Mouse (Mus musculus) megakaryocyte, embryonic 14.5 days (primary cell): Measurements from ENCODE around the gene Cass4. TPM values are rescaled to one million over a fixed set of nuclear protein-coding genes. Genes with fewer than 3 reads are reported as not detected.

Source experiments
- H3K27me3 ChIP-seq: replicated peaks from 2 replicates; pipeline ENCODE3; 2012; ENCODE audit warnings: inconsistent platforms
- H3K36me3 ChIP-seq: replicated peaks from 2 replicates; pipeline ENCODE3; 2012; ENCODE audit warnings: low read length, inconsistent platforms, mixed read lengths
- H3K4me1 ChIP-seq: 2 replicates; pipeline ENCODE4 v1.6.1; 2012; ENCODE audit warnings: inconsistent platforms
- H3K4me3 ChIP-seq: replicated peaks from 2 replicates; pipeline ENCODE3; 2012; ENCODE audit warnings: moderate library complexity, mild to moderate bottlenecking, inconsistent platforms
- H3K9me3 ChIP-seq: 2 replicates; pipeline ENCODE4 v1.6.1; 2012; ENCODE audit warnings: inconsistent platforms
- FLI1 ChIP-seq: IDR thresholded peaks from 2 replicates; pipeline ENCODE4 v1.6.1; 2012; ENCODE audit warnings: low read length, inconsistent platforms, mixed read lengths
- GATA1 ChIP-seq: IDR thresholded peaks from 3 replicates; pipeline ENCODE4 v1.6.1; 2012; ENCODE audit warnings: mixed read lengths, low read length, inconsistent platforms, borderline replicate concordance
- polyA plus RNA-seq: library from polyadenylated mRNA; stranded (reverse); fragments of >175 nt; gene quantifications from 2 replicates; pipeline ENCODE4 v1.2.3, GENCODE M21; 2012; ENCODE audit warnings: low replicate concordance; ENCODE audit not compliant: insufficient read depth

Cass4 gene
- polyA plus RNA-seq = 5.9 TPM in 2 replicates

- Histone ChIP-seq H3K36me3 (peaks cover 30% of the 10 kb centered on the region), H3K9me3 (no peaks in the 10 kb centered on the region), H3K4me1 (peaks cover 82% of the 10 kb centered on the region), H3K4me3 (peak within 1 kb of the TSS; percentile 94), H3K27me3 (no peaks in the 10 kb centered on the region)
- TF ChIP-seq GATA1 (no peak), FLI1 (no peak)
Observed at GRCm38 (mm10) chr2:172393391-172394051, at the start of gene Cass4. Gene Cass4 (plus strand): TSS chr2:172393794.

- Histone ChIP-seq H3K4me3 (peak overlapping the region; percentile 97), H3K9me3 (no peaks in the 10 kb centered on the region), H3K4me1 (peaks cover 45% of the 10 kb centered on the region), H3K27me3 (peaks cover 13% of the 10 kb centered on the region), H3K36me3 (peaks cover under 1% of the 10 kb centered on the region)
- TF ChIP-seq GATA1 = no peak
- TF ChIP-seq FLI1 = no peak
Observed at GRCm38 (mm10) chr2:172344669-172345068, 48.9 kb upstream of the Cass4 start.

- no peaks in the 10 kb centered on the region for H3K9me3 ChIP-seq
- peaks cover 51% of the 10 kb centered on the region for H3K4me1 ChIP-seq
- no peak for TF ChIP-seq FLI1
- peaks cover 12% of the 10 kb centered on the region for H3K27me3 ChIP-seq
- H3K36me3 ChIP-seq = peaks cover 5% of the 10 kb centered on the region
- H3K4me3 ChIP-seq = peak within 1 kb of the TSS; percentile 97
Observed at GRCm38 (mm10) chr2:172345258-172345738, 48.3 kb upstream of the Cass4 start, which contains the start of gene Fam210b. Gene Fam210b (plus strand): TSS chr2:172345565.

- Histone ChIP-seq H3K27me3 (peaks cover 7% of the 10 kb centered on the region), H3K4me3 (peak overlapping the region; percentile 97), H3K36me3 (peaks cover 12% of the 10 kb centered on the region), H3K9me3 (no peaks in the 10 kb centered on the region), H3K4me1 (peaks cover 53% of the 10 kb centered on the region)
- TF ChIP-seq FLI1 = no peak
Observed at GRCm38 (mm10) chr2:172346034-172346929, 47.3 kb upstream of the Cass4 start.

- no peaks in the 10 kb centered on the region for H3K9me3 ChIP-seq
- TF ChIP-seq FLI1 (no peak), GATA1 (no peak)
- H3K4me3 ChIP-seq = peak overlapping the region; percentile 97
- peaks cover 53% of the 10 kb centered on the region for H3K4me1 ChIP-seq
- H3K27me3 ChIP-seq = peaks cover 7% of the 10 kb centered on the region
- peaks cover 14% of the 10 kb centered on the region for H3K36me3 ChIP-seq
Observed at GRCm38 (mm10) chr2:172346933-172347611, 46.5 kb upstream of the Cass4 start.

- peaks cover 27% of the 10 kb centered on the region for H3K36me3 ChIP-seq
- H3K9me3 ChIP-seq = no peaks in the 10 kb centered on the region
- peaks cover 53% of the 10 kb centered on the region for H3K4me1 ChIP-seq
- no peak overlapping the region for H3K4me3 ChIP-seq
- no peaks in the 10 kb centered on the region for H3K27me3 ChIP-seq
- no peak for TF ChIP-seq FLI1
- TF ChIP-seq GATA1 = no peak
Observed at GRCm38 (mm10) chr2:172348297-172348950, 45.2 kb upstream of the Cass4 start.

GRCm38 (mm10) chr2:172349776-172350175 lies 43.8 kb upstream of the Cass4 start:
- Histone ChIP-seq H3K27me3 (no peaks in the 10 kb centered on the region), H3K9me3 (no peaks in the 10 kb centered on the region), H3K36me3 (peaks cover 40% of the 10 kb centered on the region), H3K4me3 (no peak overlapping the region), H3K4me1 (peaks cover 48% of the 10 kb centered on the region)
- TF ChIP-seq FLI1 = no peak
- no peak for TF ChIP-seq GATA1

- Histone ChIP-seq H3K36me3 (peaks cover 50% of the 10 kb centered on the region), H3K4me1 (peaks cover 44% of the 10 kb centered on the region), H3K27me3 (no peaks in the 10 kb centered on the region), H3K4me3 (no peak overlapping the region), H3K9me3 (no peaks in the 10 kb centered on the region)
- TF ChIP-seq GATA1 (no peak), FLI1 (no peak)
Observed at GRCm38 (mm10) chr2:172350773-172351172, 42.8 kb upstream of the Cass4 start.

- H3K27me3 ChIP-seq = no peaks in the 10 kb centered on the region
- TF ChIP-seq GATA1 (no peak), FLI1 (no peak)
- no peaks in the 10 kb centered on the region for H3K9me3 ChIP-seq
- no peak overlapping the region for H3K4me3 ChIP-seq
- peaks cover 22% of the 10 kb centered on the region for H3K4me1 ChIP-seq
- peaks cover 74% of the 10 kb centered on the region for H3K36me3 ChIP-seq
Observed at GRCm38 (mm10) chr2:172353218-172353617, 40.4 kb upstream of the Cass4 start.
